Mouse (Mus musculus) heart, adult 2 months (tissue): ENCODE results near the gene Ppp1r15b.

Experiments
- CTCF ChIP-seq: fragments of 200-600 bp; IDR thresholded peaks from 2 replicates; pipeline ENCODE4 v1.8.1; 2022; ENCODE audit warnings: antibody characterized with exemption, mild to moderate bottlenecking, moderate library complexity
- EP300 ChIP-seq: fragments of 200-500 bp; IDR thresholded peaks from 2 replicates; pipeline ENCODE4 v1.6.1; 2011; ENCODE audit warnings: low read depth, low read length, control low read depth; ENCODE audit not compliant: insufficient read depth
- POLR2A ChIP-seq: fragments of 200-500 bp; IDR thresholded peaks from 2 replicates; pipeline ENCODE4 v1.6.1; 2011; ENCODE audit warnings: mild to moderate bottlenecking, low read depth, low read length, control low read depth; ENCODE audit not compliant: insufficient read depth

DNA sequence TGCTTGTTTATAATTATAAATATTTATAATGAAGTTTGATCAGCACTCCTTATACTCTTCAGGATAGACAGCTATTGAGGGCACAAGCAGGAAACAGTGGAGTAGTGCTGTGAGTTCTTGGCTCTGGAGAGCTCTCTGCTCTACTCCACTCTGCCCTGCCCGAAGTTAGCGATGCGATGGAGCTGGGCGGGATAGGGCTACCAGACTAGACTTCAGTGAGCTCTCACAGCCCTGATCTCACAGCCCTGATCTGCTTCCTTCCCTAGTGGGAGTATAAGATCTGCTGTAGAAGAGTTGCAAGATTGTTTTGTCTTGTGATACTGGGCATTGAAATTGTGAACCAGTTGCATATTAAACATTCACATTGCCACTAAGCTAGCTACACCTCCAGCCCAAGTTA lies 3.9 kb downstream of the Ppp1r15b start:
- TF ChIP-seq CTCF (no peak), POLR2A (no peak), EP300 (no peak)
